Mouse (Mus musculus) testis, adult 2 months (tissue): Measurements from ENCODE around the gene Ccdc159. TPM values are rescaled to one million over a fixed set of nuclear protein-coding genes. Genes with fewer than 3 reads are reported as not detected.
A peak's percentile ranks its signal among the peaks of the same experiment; 100 is the strongest.

Experiments used
- H3K27ac ChIP-seq: fragments of 200-500 bp; 2 replicates; pipeline ENCODE4 v1.5.1; 2012; ENCODE audit warnings: low read depth, low read length; ENCODE audit not compliant: control insufficient read depth, insufficient read depth
- H3K27me3 ChIP-seq: fragments of 200-500 bp; 2 replicates; pipeline ENCODE4 v1.6.1; 2012; ENCODE audit warnings: mild to moderate bottlenecking, low read length, moderate library complexity; ENCODE audit not compliant: control insufficient read depth, insufficient read depth
- H3K36me3 ChIP-seq: fragments of 200-500 bp; 2 replicates; pipeline ENCODE4 v1.6.1; 2012; ENCODE audit warnings: mild to moderate bottlenecking, low read length; ENCODE audit not compliant: control insufficient read depth, insufficient read depth
- H3K4me1 ChIP-seq: fragments of 200-500 bp; 2 replicates; pipeline ENCODE4 v1.6.1; 2012; ENCODE audit warnings: low read length; ENCODE audit not compliant: control insufficient read depth, insufficient read depth
- H3K4me3 ChIP-seq: fragments of 200-500 bp; 2 replicates; pipeline ENCODE4 v1.5.1; 2012; ENCODE audit warnings: low read depth, mild to moderate bottlenecking, low read length, moderate library complexity, mixed read lengths; ENCODE audit not compliant: control insufficient read depth
- CTCF ChIP-seq: fragments of 200-500 bp; IDR thresholded peaks from 2 replicates; pipeline ENCODE4 v1.5.1; 2012; ENCODE audit warnings: low read depth, mild to moderate bottlenecking, inconsistent platforms, low read length, moderate library complexity; ENCODE audit not compliant: control insufficient read depth, insufficient read depth, insufficient replicate concordance
- POLR2A ChIP-seq: fragments of 200-500 bp; IDR thresholded peaks from 2 replicates; pipeline ENCODE4 v1.6.1; 2012; ENCODE audit warnings: low read depth, mild to moderate bottlenecking, inconsistent platforms, low read length, moderate library complexity; ENCODE audit not compliant: control insufficient read depth
- polyA plus RNA-seq: library from polyadenylated mRNA; depleted of rRNA; stranded (reverse); fragments of >200 nt; gene quantifications from 2 replicates; pipeline ENCODE4 v1.2.3, GENCODE M21; 2012

The Ccdc159 gene
- polyA plus RNA-seq, 1 experiment: 72.0 TPM

DNA sequence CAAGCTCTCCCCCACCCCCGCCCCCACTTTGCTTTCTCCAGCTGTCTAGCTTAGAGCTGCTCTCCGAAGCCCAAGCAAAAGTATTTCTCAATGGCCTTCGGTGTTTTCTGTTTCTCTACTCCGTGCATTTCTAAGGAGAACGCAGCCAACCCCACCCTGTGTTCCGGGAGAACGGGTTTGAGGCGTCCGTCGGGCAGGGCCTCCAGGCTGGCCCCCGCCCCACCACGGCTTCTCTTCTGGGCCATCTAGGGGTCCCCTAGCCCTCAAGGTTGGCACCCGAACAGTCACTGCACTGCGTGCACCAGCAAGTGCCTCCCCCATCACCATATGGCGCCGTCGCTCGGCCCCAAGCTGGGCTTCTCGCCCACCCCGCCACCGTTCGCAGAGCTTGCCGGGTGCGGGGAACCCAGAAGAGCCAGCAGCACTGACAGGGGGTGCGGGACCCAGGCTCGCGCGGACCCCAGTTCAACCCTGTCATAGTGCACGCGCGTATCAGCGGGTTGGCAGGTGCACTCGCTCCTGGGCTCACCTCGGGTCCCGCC, 9.7 kb upstream of the Ccdc159 start:
- no peaks in the 10 kb centered on the region for H3K36me3 ChIP-seq
- H3K27ac ChIP-seq: 0 out of 2 replicates have a peak overlapping the region, but pooled peaks have one; percentile 12
- peaks cover 10% of the 10 kb centered on the region for H3K4me1 ChIP-seq
- no peaks in the 10 kb centered on the region for H3K27me3 ChIP-seq
- H3K4me3 ChIP-seq: peak overlapping the region; percentile 88
- TF ChIP-seq CTCF (no peak), POLR2A (no peak)

DNA sequence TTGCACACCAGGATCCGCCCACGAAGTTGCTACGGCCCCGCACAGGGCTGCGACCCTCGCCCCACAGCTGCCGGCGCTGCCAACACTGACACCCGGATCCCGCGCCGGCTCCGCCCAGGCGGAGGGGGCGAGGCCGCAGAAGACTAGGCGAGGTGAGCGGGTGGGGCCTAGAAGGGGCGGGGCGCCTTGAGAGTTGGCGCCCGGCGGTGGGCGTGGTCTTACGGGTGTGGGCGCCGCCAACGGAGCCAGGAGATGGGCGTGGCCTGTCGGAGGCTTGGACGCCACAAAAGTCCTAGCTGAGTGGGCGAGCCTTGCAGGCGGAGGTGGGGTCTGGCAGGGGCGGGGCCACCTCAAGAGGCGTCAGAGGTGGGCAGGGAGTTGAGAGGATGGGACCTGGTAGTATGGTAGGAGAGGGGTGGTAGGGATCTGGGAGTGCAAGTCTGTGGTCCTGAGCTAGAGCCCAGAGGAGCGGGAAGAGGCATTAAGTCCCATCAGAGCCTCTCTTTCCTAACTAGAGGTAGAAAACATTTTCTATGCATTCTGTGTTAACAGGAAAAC, 9.2 kb upstream of the Ccdc159 start, which contains the start of gene Rab3d:
Gene Rab3d (minus strand): TSS at position 158 of the 558 bp plus-strand sequence.
- peaks cover 10% of the 10 kb centered on the region for H3K4me1 ChIP-seq
- TF ChIP-seq CTCF: no peak
- no peak; the same call in 1 of the 2 replicates for TF ChIP-seq POLR2A
- peak within 1 kb of the TSS; percentile 88 for H3K4me3 ChIP-seq
- H3K27me3 ChIP-seq: no peaks in the 10 kb centered on the region
- H3K27ac ChIP-seq: peak within 1 kb of the TSS; percentile 12; the same call in 1 of the 2 replicates
- no peaks in the 10 kb centered on the region for H3K36me3 ChIP-seq

DNA sequence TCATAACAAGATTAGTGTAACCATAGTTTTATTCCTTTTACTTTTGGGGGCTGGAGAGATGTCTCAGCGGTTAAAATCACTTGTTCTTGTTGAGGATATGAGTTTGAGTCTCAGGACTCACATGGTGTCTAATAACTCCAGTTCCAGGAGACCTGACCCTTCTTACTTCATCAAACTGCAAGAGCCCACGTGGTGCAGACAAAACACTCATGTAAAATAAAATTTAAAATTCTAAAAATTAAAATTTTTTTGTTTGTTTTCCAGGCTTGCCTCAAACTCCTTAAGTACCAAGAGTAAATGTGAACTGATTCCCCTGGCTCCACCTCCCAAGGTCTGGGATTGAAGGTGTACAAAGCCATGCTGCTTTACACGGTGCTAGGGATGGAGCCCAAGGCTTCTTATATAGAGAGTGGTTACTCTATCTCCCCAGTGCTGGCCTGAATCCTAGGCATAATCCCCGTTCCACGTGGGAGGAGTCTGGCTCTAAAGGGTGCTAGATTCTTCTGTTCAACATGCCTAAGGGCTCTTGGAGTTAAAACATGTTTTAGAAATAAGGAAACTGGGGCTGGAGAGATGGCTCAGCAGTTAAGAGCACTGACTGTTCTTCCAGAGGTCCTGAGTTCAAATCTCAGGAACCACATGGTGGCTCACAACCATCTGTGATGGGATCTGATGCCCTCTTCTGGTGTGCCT, 8.4 kb upstream of the Ccdc159 start:
- TF ChIP-seq POLR2A: no peak
- Histone ChIP-seq H3K27me3 (no peaks in the 10 kb centered on the region), H3K27ac (no peak overlapping the region; the same call in 1 of the 2 replicates), H3K36me3 (no peaks in the 10 kb centered on the region), H3K4me1 (peaks cover 10% of the 10 kb centered on the region), H3K4me3 (no peak overlapping the region)

DNA sequence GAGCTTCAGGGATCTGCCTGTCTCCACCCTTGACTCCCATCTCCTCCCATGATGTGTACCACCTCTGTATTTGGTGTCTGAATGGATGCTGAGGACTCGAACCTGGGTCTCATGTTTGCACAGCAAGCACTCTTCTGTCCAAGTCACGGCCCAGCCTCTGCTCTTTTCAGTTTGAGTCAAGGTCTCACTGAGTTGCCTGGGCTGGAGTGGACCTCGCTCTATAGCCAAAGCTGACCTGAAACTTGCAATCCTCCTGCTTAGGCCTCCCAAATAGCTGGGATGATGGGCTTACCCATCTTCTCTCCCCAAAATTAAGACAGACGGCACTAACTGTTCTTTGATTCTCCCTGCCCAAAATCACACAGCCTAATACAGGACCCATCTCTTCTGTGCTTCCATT, 4.2 kb upstream of the Ccdc159 start:
- no peak overlapping the region for H3K27ac ChIP-seq
- H3K36me3 ChIP-seq: no peaks in the 10 kb centered on the region
- H3K27me3 ChIP-seq: no peaks in the 10 kb centered on the region
- H3K4me1 ChIP-seq: peaks cover 12% of the 10 kb centered on the region
- H3K4me3 ChIP-seq: no peak overlapping the region
- TF ChIP-seq CTCF: no peak
- no peak for TF ChIP-seq POLR2A

DNA sequence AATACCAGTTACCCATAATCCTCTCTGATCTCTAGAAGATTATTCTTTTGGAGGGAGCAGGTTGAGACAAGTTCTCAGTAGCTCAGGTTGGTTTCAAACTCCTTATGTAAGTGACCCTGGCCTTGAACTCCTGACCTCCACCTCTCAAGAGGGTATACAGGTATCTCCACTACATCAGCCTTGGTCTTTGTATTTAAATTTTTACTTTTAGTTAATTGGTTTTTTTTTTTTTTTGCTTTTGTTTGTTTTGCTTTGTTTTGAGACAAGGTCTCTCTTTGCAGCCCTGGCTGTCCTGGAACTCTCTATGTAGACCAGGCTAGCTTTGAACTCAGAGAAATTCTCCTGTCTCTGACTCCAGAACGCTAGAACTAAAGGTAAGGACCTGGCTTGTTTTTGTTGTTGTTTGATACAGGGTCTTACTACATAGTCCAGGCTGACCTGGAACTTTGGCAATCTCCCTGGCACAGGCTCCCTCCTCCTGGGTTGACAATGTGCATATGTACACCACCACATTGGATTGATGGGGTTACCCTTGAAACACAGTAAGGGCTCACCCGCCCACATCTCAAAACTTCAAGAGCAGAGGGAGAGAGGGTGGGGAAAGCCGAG, 3.7 kb upstream of the Ccdc159 start:
- no peaks in the 10 kb centered on the region for H3K36me3 ChIP-seq
- H3K27ac ChIP-seq: peak overlapping the region; percentile 66
- TF ChIP-seq CTCF (no peak), POLR2A (no peak)
- H3K4me3 ChIP-seq: no peak overlapping the region
- peaks cover 9% of the 10 kb centered on the region for H3K4me1 ChIP-seq
- no peaks in the 10 kb centered on the region for H3K27me3 ChIP-seq

DNA sequence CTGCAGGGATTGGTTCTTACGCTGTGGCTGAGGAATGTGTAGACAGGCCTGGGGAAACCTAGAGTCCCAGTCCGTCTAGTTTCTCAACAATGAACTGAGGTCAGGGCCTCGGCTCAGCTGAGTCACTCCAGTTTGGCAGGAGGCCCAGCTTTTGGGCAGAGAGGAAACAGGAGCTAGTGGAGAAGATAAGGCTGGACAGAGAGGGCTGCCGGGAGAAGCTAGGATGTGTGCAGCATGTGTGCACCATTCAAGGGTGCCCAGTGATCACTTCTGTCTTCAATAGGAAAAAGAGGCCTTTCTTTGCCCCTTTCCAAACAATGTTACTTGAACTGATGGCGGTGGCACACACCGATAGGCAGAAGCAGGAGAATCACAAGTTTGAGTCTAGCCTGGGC, 3.2 kb upstream of the Ccdc159 start:
- Histone ChIP-seq H3K36me3 (no peaks in the 10 kb centered on the region), H3K27me3 (no peaks in the 10 kb centered on the region), H3K4me1 (peaks cover 9% of the 10 kb centered on the region), H3K4me3 (no peak overlapping the region), H3K27ac (peak overlapping the region; percentile 66)
- TF ChIP-seq POLR2A (no peak), CTCF (no peak)

DNA sequence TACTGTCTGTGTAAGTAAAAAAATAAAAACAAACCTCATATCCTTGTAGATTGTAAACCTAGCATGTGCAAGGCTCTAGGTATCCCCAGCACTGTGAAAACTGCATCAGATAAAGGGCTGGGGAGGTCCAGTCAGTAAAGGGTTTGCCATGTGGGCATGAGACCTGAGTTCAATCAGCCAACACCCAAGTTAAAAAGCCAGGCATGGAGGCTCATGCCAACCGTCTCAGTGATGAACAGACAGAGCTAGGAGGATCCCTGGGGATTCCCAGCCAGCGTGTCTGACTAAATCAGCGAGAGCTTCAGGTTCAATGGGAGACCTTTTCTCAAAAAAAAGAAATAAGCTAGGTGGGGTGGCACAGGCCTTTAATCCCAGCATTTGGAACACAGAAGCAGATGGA, 2.2 kb upstream of the Ccdc159 start:
- no peaks in the 10 kb centered on the region for H3K27me3 ChIP-seq
- no peak overlapping the region for H3K4me3 ChIP-seq
- no peaks in the 10 kb centered on the region for H3K36me3 ChIP-seq
- TF ChIP-seq CTCF: no peak
- TF ChIP-seq POLR2A: no peak
- H3K4me1 ChIP-seq: peaks cover 9% of the 10 kb centered on the region
- no peak overlapping the region for H3K27ac ChIP-seq
